Mouse (Mus musculus) skeletal muscle tissue, adult 2 months (tissue): Measurements from ENCODE around the gene Zfp141.
A peak's percentile ranks its signal among the peaks of the same experiment; 100 is the strongest.

Experiments
- DNase-seq: peaks from one replicate; pipeline ENCODE4 v3.0.0-alpha.2; 2012; ENCODE audit warnings: low read depth, low spot score

The Zfp141 gene

DNA sequence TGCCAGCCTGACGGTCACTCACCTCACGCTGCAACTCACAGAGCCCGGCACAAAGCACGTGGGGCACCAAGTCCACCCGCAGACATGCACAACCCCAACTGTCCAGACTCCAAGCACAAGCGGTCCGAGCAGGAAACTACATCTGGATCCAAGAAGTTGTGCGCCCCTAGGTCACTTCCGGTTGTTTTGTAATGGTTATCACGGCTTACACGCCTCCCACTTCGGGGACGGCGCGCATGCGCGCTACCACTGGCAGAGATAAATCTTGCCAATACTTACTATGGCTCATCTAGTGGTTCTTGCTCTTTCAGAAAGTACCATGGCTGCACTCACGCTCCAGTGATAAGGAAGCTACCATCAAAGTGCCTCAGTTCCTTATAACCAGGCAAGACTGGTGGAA is at the start of gene Zfp141:
Zfp141 (minus strand) TSS at position 153 of the 400 bp plus-strand sequence.
- peak; percentile 85 for DNase-seq

DNA sequence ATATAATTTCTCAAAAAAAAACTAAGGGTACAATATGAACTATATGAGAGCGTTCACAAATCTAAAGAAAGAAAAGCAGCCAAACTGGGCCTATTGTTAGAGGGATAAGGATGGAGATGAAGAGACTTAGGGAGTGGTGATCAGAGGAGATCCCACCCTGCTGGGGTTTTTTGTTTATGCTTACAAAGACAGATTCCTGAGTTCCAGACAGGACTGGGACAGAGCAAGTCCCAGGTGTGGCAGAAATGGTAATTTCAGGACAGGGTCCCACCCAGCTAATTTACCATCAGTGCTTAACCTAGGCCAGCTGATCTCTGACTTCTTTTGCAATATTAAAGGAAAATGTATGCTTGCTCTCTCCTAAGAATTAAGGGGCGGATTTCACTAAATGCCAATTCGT is 46.2 kb upstream of the Zfp141 start:
- DNase-seq = no peak

DNA sequence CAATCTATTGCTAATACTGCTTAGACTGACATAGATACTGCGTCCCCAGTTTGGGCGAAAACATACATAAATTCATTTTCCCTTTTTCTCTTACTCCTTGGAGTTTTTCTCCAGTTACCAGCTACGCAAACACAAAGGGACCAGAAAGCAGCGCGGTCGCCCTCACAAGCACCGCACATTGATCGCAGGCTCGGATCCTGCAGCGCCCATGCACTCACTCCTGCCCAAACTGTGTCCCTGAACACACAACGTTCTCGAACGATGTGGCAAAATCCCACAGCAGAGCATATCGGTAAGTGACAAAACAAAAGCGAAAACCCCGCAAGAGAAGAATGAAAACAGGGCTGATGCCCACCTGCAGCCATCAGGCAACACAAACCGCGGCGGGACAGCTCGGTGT is 354 bp downstream of the Zfp141 start:
- DNase-seq = no peak

DNA sequence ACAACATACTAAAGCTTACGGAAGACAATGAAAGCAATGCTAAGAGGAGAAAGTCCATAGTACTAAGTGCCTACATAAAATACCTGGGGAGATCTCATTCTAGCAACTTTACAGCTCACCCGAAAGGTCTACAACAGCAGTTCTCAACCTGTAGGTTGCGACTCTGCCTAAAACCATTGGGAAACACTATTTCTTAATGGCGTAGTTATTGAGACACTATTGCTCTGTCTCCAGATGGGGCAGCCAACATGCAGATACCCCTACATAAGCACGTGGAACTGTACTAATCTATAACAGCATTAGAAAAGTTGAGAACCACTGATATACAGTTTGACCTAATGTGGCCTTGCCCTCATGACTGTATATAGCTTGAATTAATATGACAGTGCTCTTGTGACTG is 7.3 kb downstream of the Zfp141 start:
- no peak for DNase-seq

DNA sequence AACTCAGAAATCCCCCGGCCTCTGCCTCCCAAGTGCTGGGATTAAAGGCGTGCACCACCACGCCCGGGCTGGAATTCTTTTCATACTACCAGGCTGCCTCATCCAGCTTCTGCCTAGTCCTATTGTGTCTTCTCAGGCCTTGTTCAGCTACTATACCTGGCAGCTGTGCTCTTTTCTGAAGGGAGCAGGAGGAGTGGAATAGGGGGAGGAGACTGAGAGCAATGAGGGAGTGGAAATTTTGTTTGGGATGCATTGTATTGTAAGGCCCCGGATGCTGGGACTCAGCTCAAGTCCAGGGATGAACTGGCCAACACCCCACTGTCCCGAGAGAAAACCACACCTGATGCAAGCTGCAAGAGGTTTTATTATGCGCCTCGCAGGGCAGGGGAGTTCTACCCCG is 8.2 kb downstream of the Zfp141 start:
- no peak for DNase-seq

DNA sequence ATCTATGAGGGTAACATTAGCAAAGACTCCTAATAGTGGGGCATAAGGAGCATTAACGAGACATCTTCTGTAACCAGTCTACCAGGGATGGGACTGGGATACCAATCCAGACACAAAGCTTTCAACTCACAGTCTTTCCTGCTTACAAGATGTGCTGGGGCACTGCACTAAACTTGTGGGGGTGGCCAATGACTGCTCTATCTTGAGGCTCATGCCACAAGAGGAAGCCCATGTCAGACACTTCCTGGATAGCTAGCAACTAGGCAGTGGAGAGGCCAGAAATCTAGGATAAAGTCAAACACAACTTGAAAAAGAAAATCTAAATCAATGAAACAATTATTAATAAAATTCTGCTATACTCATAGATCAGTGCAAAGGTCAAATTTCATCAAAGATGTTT is 9.3 kb downstream of the Zfp141 start:
- no peak for DNase-seq

DNA sequence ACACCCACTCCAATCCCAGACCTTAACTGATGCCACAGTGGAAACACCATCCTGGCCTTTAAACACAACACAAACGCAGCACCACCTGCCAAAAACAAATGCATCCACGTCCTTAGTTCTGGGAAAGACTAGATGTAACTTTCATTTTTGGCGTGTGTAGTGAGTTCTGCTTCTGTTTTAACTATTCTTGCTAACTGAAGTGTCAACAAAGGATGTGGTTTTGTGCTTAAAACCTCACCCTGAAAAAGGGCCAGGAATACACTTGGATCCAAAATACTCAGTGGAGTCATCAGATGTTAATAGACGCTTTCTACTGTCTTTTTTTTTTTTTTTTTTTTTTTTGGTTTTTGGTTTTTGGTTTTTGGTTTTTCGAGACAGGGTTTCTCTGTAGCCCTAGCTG is 14.7 kb downstream of the Zfp141 start:
- DNase-seq = no peak

DNA sequence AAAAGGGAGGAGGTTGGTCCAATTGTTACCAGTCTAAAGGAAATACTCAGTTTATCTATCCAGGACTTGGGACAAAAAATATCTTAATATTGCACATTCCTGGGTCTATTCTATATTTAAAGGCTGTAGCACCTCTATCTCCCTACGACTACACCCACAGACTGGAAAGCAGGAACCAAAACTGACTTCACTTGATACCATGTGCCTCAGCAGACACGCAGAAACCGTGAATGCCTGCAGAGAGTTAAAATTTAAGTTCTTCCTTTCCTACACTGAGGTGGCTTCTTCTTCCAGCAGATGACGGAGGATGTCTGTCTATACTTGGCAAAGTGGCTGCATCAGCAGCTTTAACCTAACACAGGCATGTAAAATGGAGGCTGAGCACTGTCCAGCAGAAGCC is 15.2 kb downstream of the Zfp141 start:
- DNase-seq = no peak

DNA sequence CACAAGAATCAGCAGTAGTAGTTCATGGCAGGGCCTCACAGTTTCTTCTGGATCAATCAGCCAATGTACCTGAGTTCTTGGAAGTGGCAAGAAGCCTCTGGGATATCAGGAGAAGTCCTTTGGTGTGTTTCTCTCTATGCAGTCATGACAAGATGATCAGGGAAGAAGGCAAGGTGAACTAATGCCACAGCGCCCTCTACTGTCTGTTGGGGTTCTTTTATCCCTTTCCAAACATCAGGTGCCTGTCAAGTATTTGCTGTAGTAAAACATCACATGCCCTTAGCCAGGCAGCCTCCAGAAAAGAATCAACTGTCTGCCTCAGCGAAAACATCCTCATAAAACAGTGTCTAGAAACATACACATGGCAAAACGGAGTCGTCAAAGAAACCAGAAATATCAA is 50.9 kb downstream of the Zfp141 start:
- no peak for DNase-seq

DNA sequence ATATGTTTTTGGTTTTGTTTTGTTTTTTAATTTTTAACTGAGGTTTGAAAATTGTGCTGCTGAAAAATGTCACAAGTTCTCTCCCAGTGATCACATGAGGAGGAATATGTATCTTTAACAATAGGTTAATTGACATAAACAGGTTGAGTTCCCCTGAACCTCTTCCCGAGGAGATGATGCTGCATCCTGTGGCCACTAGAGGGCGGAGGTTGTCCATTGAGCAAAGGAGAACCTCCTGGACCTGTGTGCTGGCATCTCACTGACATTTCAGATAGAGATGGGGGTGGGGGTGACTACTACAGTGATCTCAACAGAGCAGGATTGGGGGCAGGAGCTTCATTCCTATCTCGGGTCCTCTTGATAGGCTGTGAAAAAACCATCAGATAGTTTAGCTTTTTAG is 54.9 kb downstream of the Zfp141 start:
- no peak for DNase-seq

DNA sequence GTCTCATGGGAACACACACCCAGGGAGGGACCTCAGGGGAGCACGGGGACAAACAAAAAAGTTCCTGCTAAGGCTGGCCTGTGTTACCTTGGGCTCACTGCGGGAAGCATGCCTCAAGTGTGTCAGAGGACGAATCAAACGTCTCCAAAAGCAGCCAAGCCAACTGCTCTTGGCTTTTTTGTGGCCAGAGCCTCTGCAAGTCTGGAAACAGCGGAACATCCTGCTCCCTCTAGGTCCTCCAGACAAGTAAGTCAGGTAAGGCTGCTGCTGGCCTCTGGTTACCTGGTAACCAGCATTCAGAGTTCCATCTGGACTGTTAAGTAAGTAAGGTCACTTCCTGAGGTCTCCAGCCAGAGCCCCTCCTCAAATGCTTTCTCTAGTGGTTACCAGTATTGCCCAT is 57.7 kb downstream of the Zfp141 start, which contains the start of gene 4933421I07Rik:
4933421I07Rik (minus strand) TSS at position 271 of the 400 bp plus-strand sequence.
- DNase-seq = no peak

DNA sequence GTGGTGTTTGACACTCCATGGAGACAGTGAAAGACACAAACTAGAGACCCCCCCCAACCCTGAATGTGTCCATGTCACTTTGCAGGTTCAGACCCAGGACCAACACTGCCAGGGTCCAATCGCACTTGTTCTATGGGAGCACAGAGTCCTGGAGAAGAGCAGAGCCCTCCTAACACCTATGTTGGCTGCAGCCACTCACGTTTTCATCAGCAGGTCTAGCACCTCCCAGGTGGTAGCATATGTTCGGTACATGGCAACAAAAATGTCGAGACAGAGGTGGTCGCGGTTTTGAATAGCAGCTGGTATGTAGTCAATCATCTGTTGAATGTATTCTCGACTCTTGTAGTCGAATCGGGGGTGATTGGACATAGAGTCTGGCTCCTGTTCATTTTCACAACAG is 58.2 kb downstream of the Zfp141 start:
- DNase-seq = no peak
